Mouse (Mus musculus) adrenal gland, adult 2 months (tissue): ENCODE data around the gene Slc22a3. TPM values are rescaled to one million over a fixed set of nuclear protein-coding genes. Genes with fewer than 3 reads are reported as not detected.

ENCODE experiments used
- DNase-seq: peaks from one replicate; pipeline ENCODE4 v3.0.0; 2021
- polyA plus RNA-seq: library from polyadenylated mRNA; depleted of rRNA; stranded (reverse); fragments of >200 nt; gene quantifications from 2 replicates; pipeline ENCODE4 v1.2.3, GENCODE M21; 2012; rRNA removed
- total RNA-seq, 2 experiments: library from RNA; stranded (reverse); gene quantifications; 2 replicates each; pipeline ENCODE4 v1.2.3; 2021

Gene Slc22a3
- total and polyA plus RNA-seq, 3 experiments, result 5.7 to 12.0 (median 5.7) TPM

GRCm38 (mm10) chr17:12409346-12409944, 98.1 kb downstream of the Slc22a3 start:
- DNase-seq, result no peak

DNA sequence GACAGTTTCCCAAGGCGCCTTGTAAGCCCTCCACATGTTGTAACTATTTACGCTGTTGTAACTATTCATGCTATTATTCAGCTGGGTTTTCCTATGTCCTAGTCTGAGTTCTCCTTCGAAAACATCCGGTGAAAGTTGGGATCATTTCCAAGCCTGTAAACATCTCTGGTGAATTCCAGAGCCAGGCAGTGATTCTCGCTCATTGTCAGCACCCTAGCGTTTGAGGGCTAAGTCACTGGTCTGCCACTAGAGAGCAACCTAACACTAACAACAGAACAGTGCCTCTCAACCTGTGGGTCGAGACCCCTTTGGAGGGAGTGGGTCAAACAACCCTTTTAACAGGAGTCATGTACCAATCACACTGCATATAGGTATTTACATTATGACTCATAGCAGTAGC, 104.1 kb downstream of the Slc22a3 start:
- DNase-seq, result no peak

- DNase-seq, result no peak
Observed at GRCm38 (mm10) chr17:12396163-12396677, 111.3 kb downstream of the Slc22a3 start.

DNA sequence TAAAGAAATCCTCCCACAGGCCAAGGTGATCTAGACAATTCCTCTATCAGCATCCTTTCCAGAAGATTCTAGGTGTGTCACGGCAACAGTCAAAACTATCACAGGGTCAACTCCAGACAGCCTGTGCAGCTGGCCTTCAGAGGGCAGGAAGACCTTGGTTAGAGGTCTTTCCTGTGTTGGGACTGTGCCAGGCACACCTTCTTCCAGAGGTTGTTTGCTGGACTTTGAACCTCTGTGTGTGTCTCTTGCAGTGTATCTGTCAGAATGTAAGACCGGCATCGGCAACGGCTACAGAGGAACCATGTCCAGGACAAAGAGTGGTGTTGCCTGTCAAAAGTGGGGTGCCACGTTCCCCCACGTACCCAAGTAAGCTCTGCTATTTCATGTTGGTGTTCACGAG, 119.3 kb downstream of the Slc22a3 start:
- no peak for DNase-seq

GRCm38 (mm10) chr17:12387781-12388180, 119.7 kb downstream of the Slc22a3 start:
- no peak for DNase-seq

- DNase-seq, result no peak
Observed at GRCm38 (mm10) chr17:12385049-12385794, 122.3 kb downstream of the Slc22a3 start.

- DNase-seq, result no peak
Observed at GRCm38 (mm10) chr17:12382531-12382930, 125.0 kb downstream of the Slc22a3 start.

DNA sequence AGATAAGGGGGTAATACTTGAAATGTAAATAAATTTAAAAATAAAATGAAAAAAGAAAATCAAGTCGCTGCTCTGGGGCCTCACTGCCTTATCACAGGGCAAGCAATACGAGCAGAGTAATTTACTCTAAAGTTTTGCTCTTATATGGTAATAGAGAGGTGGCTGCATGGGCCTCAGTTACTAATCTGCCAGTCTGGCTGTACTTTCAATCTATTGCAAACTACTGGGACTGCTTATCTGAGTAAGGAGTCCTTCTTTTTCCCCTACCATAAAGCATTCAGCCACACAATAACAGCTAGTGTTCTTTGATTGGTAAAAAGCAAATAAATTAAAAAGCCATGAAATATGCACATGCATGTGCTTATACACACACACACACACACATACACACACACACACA, 125.9 kb downstream of the Slc22a3 start:
- DNase-seq, result no peak

- no peak for DNase-seq
Observed at GRCm38 (mm10) chr17:12380287-12380686, 127.2 kb downstream of the Slc22a3 start.

- no peak for DNase-seq
Observed at GRCm38 (mm10) chr17:12377981-12378705, 129.4 kb downstream of the Slc22a3 start, which contains the start of gene Plg. Plg (plus strand) TSS chr17:12378608.

DNA sequence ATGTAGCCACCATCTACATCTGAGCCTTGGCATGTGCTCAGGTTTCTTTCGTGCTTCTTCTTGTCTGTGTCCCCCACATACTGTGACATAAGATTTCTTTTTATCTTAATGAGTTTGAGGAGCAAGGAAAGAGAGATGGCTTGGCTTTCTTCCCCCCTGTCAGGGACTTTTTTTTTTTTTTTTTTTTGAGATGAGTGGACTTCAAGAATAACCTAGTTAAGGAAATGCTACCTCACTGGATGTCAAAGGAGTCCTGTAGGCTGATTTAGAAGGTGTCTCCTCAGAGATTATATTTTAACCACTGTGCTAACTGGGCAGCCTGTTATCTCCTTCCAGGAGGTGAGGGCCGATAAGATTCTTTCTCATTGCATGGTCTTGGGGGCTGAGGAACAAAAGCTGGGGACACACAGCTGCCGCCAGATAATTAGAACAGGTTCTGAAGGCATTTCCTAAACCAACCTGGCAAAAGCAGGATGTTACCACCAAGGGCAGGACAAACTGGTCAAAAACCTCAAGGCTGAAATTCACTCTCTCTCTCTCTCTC, 133.8 kb downstream of the Slc22a3 start:
- no peak for DNase-seq

DNA sequence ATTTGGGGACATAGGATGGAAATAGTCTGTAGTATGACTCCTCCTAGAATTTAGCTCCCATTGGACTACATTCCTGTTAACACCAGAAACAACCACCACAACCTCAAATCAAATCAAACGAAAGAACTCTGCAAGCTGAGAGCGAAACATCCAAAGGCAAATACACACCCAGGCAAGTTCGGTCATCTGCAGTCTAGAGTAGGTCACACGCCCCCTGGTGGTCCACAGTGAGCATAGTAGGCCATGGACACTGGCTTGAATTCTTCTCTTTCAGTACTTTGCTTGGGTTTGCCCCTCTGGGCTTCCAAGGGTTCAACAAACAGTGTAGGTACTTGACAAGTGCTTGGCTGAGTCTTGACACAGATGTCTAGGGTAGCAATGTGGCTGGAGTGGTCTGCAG, 135.5 kb downstream of the Slc22a3 start:
- DNase-seq, result peak; percentile 64

- no peak for DNase-seq
Observed at GRCm38 (mm10) chr17:12371310-12371925, 136.1 kb downstream of the Slc22a3 start.

DNA sequence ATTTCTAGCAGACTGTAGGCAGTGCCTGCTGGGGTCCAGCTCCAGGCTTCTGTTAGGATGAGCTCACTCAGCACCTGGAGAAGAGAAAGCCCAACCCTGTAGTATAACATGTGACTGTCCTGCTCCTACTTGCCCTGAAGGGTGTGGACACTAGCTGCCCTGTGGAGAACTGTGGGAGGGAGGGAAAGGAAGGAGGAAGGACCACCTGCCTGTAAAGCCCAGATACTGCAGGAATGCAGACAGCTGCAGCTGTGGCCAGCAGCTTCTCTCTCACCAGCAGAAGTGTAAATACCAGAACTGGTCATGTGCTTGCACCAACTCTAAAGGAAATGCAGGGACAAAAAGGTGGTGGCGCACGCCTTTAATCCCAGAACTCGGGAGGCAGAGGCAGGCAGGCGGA, 137.2 kb downstream of the Slc22a3 start:
- no peak for DNase-seq

DNA sequence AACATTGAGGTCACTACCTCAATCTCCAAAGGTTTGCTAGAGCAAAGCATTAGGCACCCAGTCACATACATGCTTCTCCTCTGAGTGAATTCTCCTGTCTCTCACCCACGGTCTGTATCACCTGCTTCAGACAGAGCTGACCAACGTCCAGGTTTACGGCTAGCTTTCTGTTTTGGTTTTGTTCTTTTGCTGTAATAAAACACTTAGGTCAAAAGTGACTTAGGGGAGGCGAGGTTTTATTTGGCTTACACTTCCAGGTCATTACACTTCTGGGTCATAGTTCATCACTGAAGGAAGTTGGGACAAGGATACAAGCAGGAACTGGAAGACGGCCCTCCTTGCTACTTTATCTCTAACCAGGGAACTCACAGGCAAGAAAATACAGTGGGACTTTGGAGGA, 138.1 kb downstream of the Slc22a3 start:
- no peak for DNase-seq

Other genes starting within 250 kb of the Slc22a3 start
- 10 to 100 TPM; 24.6 to 30.7 TPM for gene Map3k4, start 188.9 kb downstream of the Slc22a3 start, total RNA-seq
- 51.3 and 52.1 TPM in 2 replicates for gene Map3k4, start 188.9 kb downstream of the Slc22a3 start, polyA plus RNA-seq
- gene Plg, start 129.1 kb downstream of the Slc22a3 start, total RNA-seq, result 1 to 10 TPM in 1 of 2 experiments, under 1 TPM in 1; 0.14 to 5.4 TPM
- gene Plg, start 129.1 kb downstream of the Slc22a3 start, polyA plus RNA-seq, result 0.03 and 0.33 TPM in 2 replicates
- gene Slc22a2, start 76.4 kb upstream of the Slc22a3 start, total RNA-seq, result not detected
- 0.04 and 0.12 TPM in 2 replicates for gene Slc22a2, start 76.4 kb upstream of the Slc22a3 start, polyA plus RNA-seq
- gene Slc22a1, start 168.1 kb upstream of the Slc22a3 start, total RNA-seq, result 1 to 10 TPM in 1 of 2 experiments, not detected in 1; 1.7 TPM
- gene Slc22a1, start 168.1 kb upstream of the Slc22a3 start, polyA plus RNA-seq, result 0.11 and 0.29 TPM in 2 replicates